8 mouse cellular contexts compared by ENCODE assay signal in genomic region chr12:75816981-75817856, GRCm38 (mm10). TPM values are rescaled to one million over a fixed set of nuclear protein-coding genes. Genes with fewer than 3 reads are reported as not detected.
DNase-seq lines count a peak whose midpoint lies in the region; ATAC-seq and TF ChIP-seq lines count a peak whose summit lies in the region.

No protein-coding gene starts in this region.

- peak overlapping the region; percentile 87 for H3K9ac ChIP-seq in kidney, embryonic 14.5 days (ENCODE audit: low read depth, low read length)
- peak overlapping the region; percentile 84 for H3K9ac ChIP-seq in embryonic facial prominence, embryonic 14.5 days (ENCODE audit: low read depth, low read length)
- 0 out of 2 replicates have a peak overlapping the region, but pooled peaks have one; percentile 98 for H3K9ac ChIP-seq in limb, embryonic 11.5 days (ENCODE audit: low read length)

- ATAC-seq in kidney, embryonic 14.5 days (ENCODE audit: low FRiP score, low TSS enrichment), result peak; percentile 3; the same call in 1 of the 2 replicates
- no peak for ATAC-seq in embryonic facial prominence, embryonic 14.5 days (ENCODE audit: low read depth)
- ATAC-seq in limb, embryonic 11.5 days (ENCODE audit: insufficient number of reproducible peaks, low FRiP score, low TSS enrichment, low read depth), result no peak
- ATAC-seq in granulocyte monocyte progenitor cell, adult 5-6 weeks (replicated peaks; ENCODE audit: poor library complexity, severe bottlenecking), result no peak; the same call in 1 of the 2 replicates

- H3K4me3 ChIP-seq in kidney, embryonic 14.5 days (ENCODE audit: low read length), result peak overlapping the region; percentile 74
- H3K4me3 ChIP-seq in embryonic facial prominence, embryonic 14.5 days (ENCODE audit: low read depth, low read length), result peak overlapping the region; percentile 89
- peak overlapping the region; percentile 96 for H3K4me3 ChIP-seq in limb, embryonic 11.5 days (ENCODE audit: low read depth, low read length)
- peak overlapping the region; percentile 48 for H3K4me3 ChIP-seq in myocyte

- no peak overlapping the region for H3K27ac ChIP-seq in kidney, embryonic 14.5 days (ENCODE audit: low read depth, low read length)
- no peak overlapping the region for H3K27ac ChIP-seq in embryonic facial prominence, embryonic 14.5 days (replicated peaks; ENCODE audit: low read depth, low read length)
- H3K27ac ChIP-seq in limb, embryonic 11.5 days (replicated peaks; ENCODE audit: low read depth, low read length), result no peak overlapping the region

- no peaks in the 10 kb centered on the region for H3K79me2 ChIP-seq in myocyte (ENCODE audit: control insufficient read depth, insufficient read depth)

- WGBS in kidney, embryonic 14.5 days, result 11% methylated on average over 23 of the region's 25 CpGs
- 13% methylated on average over 20 of the region's 25 CpGs for WGBS in embryonic facial prominence, embryonic 14.5 days
- 11% methylated on average over 23 of the region's 25 CpGs for WGBS in limb, embryonic 11.5 days

- H3K4me1 ChIP-seq in kidney, embryonic 14.5 days (ENCODE audit: control insufficient read depth, insufficient read depth, low read length), result peaks cover 22% of the 10 kb centered on the region
- peaks cover 6% of the 10 kb centered on the region for H3K4me1 ChIP-seq in embryonic facial prominence, embryonic 14.5 days (ENCODE audit: control insufficient read depth, insufficient read depth, low read length)
- peaks cover 17% of the 10 kb centered on the region for H3K4me1 ChIP-seq in limb, embryonic 11.5 days (ENCODE audit: control insufficient read depth, insufficient read depth, low read length)

- H3ac ChIP-seq in myocyte (ENCODE audit: control insufficient read depth, insufficient read length), result peak overlapping the region; percentile 66

- H3K27me3 ChIP-seq in kidney, embryonic 14.5 days (ENCODE audit: control insufficient read depth, insufficient read depth, low read length), result no peaks in the 10 kb centered on the region
- no peaks in the 10 kb centered on the region for H3K27me3 ChIP-seq in embryonic facial prominence, embryonic 14.5 days (replicated peaks; ENCODE audit: control insufficient read depth, insufficient read depth, low read length)
- H3K27me3 ChIP-seq in limb, embryonic 11.5 days (ENCODE audit: control insufficient read depth, insufficient read depth, low read length), result no peaks in the 10 kb centered on the region; the same call in 1 of the 2 replicates
- no peaks in the 10 kb centered on the region for H3K27me3 ChIP-seq in myocyte (ENCODE audit: control insufficient read depth, insufficient read depth, insufficient read length)

- H3K9me3 ChIP-seq in kidney, embryonic 14.5 days (ENCODE audit: control insufficient read depth, low read length), result no peaks in the 10 kb centered on the region
- no peaks in the 10 kb centered on the region for H3K9me3 ChIP-seq in embryonic facial prominence, embryonic 14.5 days (ENCODE audit: control insufficient read depth, low read length)
- H3K9me3 ChIP-seq in limb, embryonic 11.5 days (ENCODE audit: control insufficient read depth, low read length), result no peaks in the 10 kb centered on the region

- no peak for DNase-seq in kidney, postnatal 14 days
- DNase-seq in embryonic facial prominence, embryonic 14.5 days (ENCODE audit: low spot score), result no peak
- DNase-seq in limb, embryonic 11.5 days (ENCODE audit: low spot score), result no peak
- DNase-seq in urinary bladder, postnatal 4 days (ENCODE audit: low spot score in 2 of 2), result no peak
- DNase-seq in urinary bladder, postnatal 10 days (ENCODE audit: low spot score), result no peak

- H3K36me3 ChIP-seq in kidney, embryonic 14.5 days (ENCODE audit: control insufficient read depth, insufficient read depth, low read length), result no peaks in the 10 kb centered on the region
- H3K36me3 ChIP-seq in embryonic facial prominence, embryonic 14.5 days (ENCODE audit: control insufficient read depth, insufficient read depth, low read length), result no peaks in the 10 kb centered on the region
- no peaks in the 10 kb centered on the region for H3K36me3 ChIP-seq in limb, embryonic 11.5 days (ENCODE audit: control insufficient read depth, insufficient read depth, low read length)
- no peaks in the 10 kb centered on the region for H3K36me3 ChIP-seq in myocyte (ENCODE audit: control insufficient read depth, insufficient read depth)

- no peak for TF ChIP-seq POLR2A in myocyte (IDR thresholded peaks at IDR 0.05; ENCODE audit: insufficient read length, low read depth)

- peak overlapping the region; percentile 76 for H3K4me2 ChIP-seq in kidney, embryonic 14.5 days (replicated peaks; ENCODE audit: low read depth, low read length)
- H3K4me2 ChIP-seq in embryonic facial prominence, embryonic 14.5 days (ENCODE audit: low read depth, low read length), result peak overlapping the region; percentile 84
- peak overlapping the region; percentile 74 for H3K4me2 ChIP-seq in limb, embryonic 11.5 days (ENCODE audit: low read depth, severe bottlenecking)
- peak overlapping the region; percentile 95 for H3K4me2 ChIP-seq in myocyte (ENCODE audit: low read depth)

TF ChIP-seq in myocyte, 11 proteins besides CTCF, POLR2A, EP300 and RAD21:
- no peak for TF ChIP-seq MYOG (IDR thresholded peaks at IDR 0.05; ENCODE audit: control insufficient read depth in 1 of 3, insufficient read depth in 1 of 3, insufficient read length in 2 of 3, low read depth in 2 of 3)
- no peak for TF ChIP-seq TCF12 (IDR thresholded peaks at IDR 0.05; ENCODE audit: insufficient read depth, poor library complexity, severe bottlenecking)
- TF ChIP-seq POLR2AphosphoS2 (IDR thresholded peaks at IDR 0.05; ENCODE audit: insufficient read length, low read depth), result no peak
- no peak for TF ChIP-seq TCF3 (IDR thresholded peaks at IDR 0.05; ENCODE audit: insufficient read length, low read depth)
- TF ChIP-seq CEBPB (IDR thresholded peaks at IDR 0.05; ENCODE audit: insufficient read depth, poor library complexity, severe bottlenecking), result no peak
- no peak for TF ChIP-seq MYOD1 (IDR thresholded peaks at IDR 0.05; ENCODE audit: control insufficient read depth in 1 of 3, insufficient read length in 2 of 3, low read depth in 2 of 3)
- TF ChIP-seq REST (IDR thresholded peaks at IDR 0.05; ENCODE audit: insufficient read depth, insufficient read length), result no peak
- TF ChIP-seq SRF (IDR thresholded peaks at IDR 0.05; ENCODE audit: control insufficient read depth, insufficient read length, low read depth), result no peak
- no peak for TF ChIP-seq E2F4 (IDR thresholded peaks at IDR 0.05; ENCODE audit: insufficient read depth)
- no peak for TF ChIP-seq USF1 (IDR thresholded peaks at IDR 0.05; ENCODE audit: low read depth)
- TF ChIP-seq MAX (IDR thresholded peaks at IDR 0.05; ENCODE audit: low read depth), result no peak

RNA-seq across cellular contexts. Expression of gene Syne2, which starts 0.7 kb away (rescaled TPM):
- 39.3 and 69.0 TPM in 2 replicates for polyA plus RNA-seq in kidney, embryonic 14.5 days (2014; fragmentation: Nextera tagmentation; extraction: Ambion mirVana)
- 36.6 and 39.4 TPM in 2 replicates for polyA plus RNA-seq in embryonic facial prominence, embryonic 14.5 days (2014; fragmentation: Nextera tagmentation; extraction: Ambion mirVana)
- 96.6 and 100 TPM in 2 replicates for polyA plus RNA-seq in limb, embryonic 11.5 days (2014; fragmentation: Nextera tagmentation; extraction: Ambion mirVana)
- polyA plus RNA-seq in myocyte (2012; fragmentation: generic; extraction: Trizol), result 3.7 TPM
- 6.4 and 7.2 TPM in 2 replicates for total RNA-seq in granulocyte monocyte progenitor cell, adult 5-6 weeks (2014; fragmentation: Nextera tagmentation)
- total RNA-seq in granulocyte monocyte progenitor cell, adult 5-6 weeks (2017), result 6.1 and 9.7 TPM in 2 replicates
